Mouse (Mus musculus): ENCODE results near the gene Babam2.

Gene Babam2

GRCm38 (mm10) chr5:31882297-31882696 lies 184.8 kb downstream of the Babam2 start:
- DNase-seq (ENCODE audit: low read depth, low spot score) = no peak

GRCm38 (mm10) chr5:31884962-31885361 lies 187.5 kb downstream of the Babam2 start:
- DNase-seq (ENCODE audit: low read depth, low spot score) = no peak

- no peak for DNase-seq (ENCODE audit: low read depth, low spot score)
These were observed 190.1 kb downstream of the Babam2 start for GRCm38 (mm10) chr5:31887590-31887989.

GRCm38 (mm10) chr5:31888341-31888740 lies 190.9 kb downstream of the Babam2 start:
- DNase-seq (ENCODE audit: low read depth, low spot score) = no peak

- DNase-seq (ENCODE audit: low read depth, low spot score) = no peak
These were observed 195.1 kb downstream of the Babam2 start for GRCm38 (mm10) chr5:31892631-31893030.

- DNase-seq (ENCODE audit: low read depth, low spot score) = no peak
These were observed 202.4 kb downstream of the Babam2 start for GRCm38 (mm10) chr5:31899901-31900300.

- no peak for DNase-seq (ENCODE audit: low read depth, low spot score)
These were observed 204.7 kb downstream of the Babam2 start for GRCm38 (mm10) chr5:31902144-31902543.

GRCm38 (mm10) chr5:31902891-31903290 lies 205.4 kb downstream of the Babam2 start:
- DNase-seq (ENCODE audit: low read depth, low spot score) = no peak

GRCm38 (mm10) chr5:31904968-31905683 lies 207.6 kb downstream of the Babam2 start:
- peak; percentile 16 for DNase-seq (ENCODE audit: low read depth, low spot score)

GRCm38 (mm10) chr5:31905808-31906207 lies 208.3 kb downstream of the Babam2 start:
- no peak for DNase-seq (ENCODE audit: low read depth, low spot score)

- no peak for DNase-seq (ENCODE audit: low read depth, low spot score)
These were observed 208.9 kb downstream of the Babam2 start for GRCm38 (mm10) chr5:31906286-31906951.

GRCm38 (mm10) chr5:31907959-31908358 lies 210.5 kb downstream of the Babam2 start:
- DNase-seq (ENCODE audit: low read depth, low spot score) = no peak

- no peak for DNase-seq (ENCODE audit: low read depth, low spot score)
These were observed 211.3 kb downstream of the Babam2 start for GRCm38 (mm10) chr5:31908818-31909217.

GRCm38 (mm10) chr5:31916241-31916640 lies 218.8 kb downstream of the Babam2 start:
- no peak for DNase-seq (ENCODE audit: low read depth, low spot score)

- no peak for DNase-seq (ENCODE audit: low read depth, low spot score)
These were observed 221.1 kb downstream of the Babam2 start for GRCm38 (mm10) chr5:31918566-31918965.

- no peak for DNase-seq (ENCODE audit: low read depth, low spot score)
These were observed 222.6 kb downstream of the Babam2 start for GRCm38 (mm10) chr5:31920129-31920528.

GRCm38 (mm10) chr5:31920890-31921289 lies 223.4 kb downstream of the Babam2 start:
- DNase-seq (ENCODE audit: low read depth, low spot score) = no peak

- no peak for DNase-seq (ENCODE audit: low read depth, low spot score)
These were observed 226.6 kb downstream of the Babam2 start for GRCm38 (mm10) chr5:31924075-31924474.

- DNase-seq (ENCODE audit: low read depth, low spot score) = peak; percentile 55
These were observed 229.1 kb downstream of the Babam2 start for GRCm38 (mm10) chr5:31926551-31926950.

GRCm38 (mm10) chr5:31929007-31929406 lies 231.5 kb downstream of the Babam2 start:
- peak; percentile 6 for DNase-seq (ENCODE audit: low read depth, low spot score)

GRCm38 (mm10) chr5:31931127-31931625 lies 233.7 kb downstream of the Babam2 start:
- no peak for DNase-seq (ENCODE audit: low read depth, low spot score)

GRCm38 (mm10) chr5:31931637-31932036 lies 234.2 kb downstream of the Babam2 start:
- DNase-seq (ENCODE audit: low read depth, low spot score) = no peak

- no peak for DNase-seq (ENCODE audit: low read depth, low spot score)
These were observed 235.8 kb downstream of the Babam2 start for GRCm38 (mm10) chr5:31933296-31933695.

Data from R1 (cell line).